Mouse (Mus musculus) mature B cell (primary cell): ENCODE measurements around the gene Phlpp1.
"Not testable (repeated sequence)": the region's sequence is repeated elsewhere in the genome, so short reads cannot be mapped to it uniquely, and the experiment has no call there.

Source experiments
- in situ Hi-C: fragments of 300-500 bp; cut with MboI; formaldehyde crosslinking; loops from 2 replicates; pipeline ENCODE4 v1.14.3; 2019

The Phlpp1 gene

DNA sequence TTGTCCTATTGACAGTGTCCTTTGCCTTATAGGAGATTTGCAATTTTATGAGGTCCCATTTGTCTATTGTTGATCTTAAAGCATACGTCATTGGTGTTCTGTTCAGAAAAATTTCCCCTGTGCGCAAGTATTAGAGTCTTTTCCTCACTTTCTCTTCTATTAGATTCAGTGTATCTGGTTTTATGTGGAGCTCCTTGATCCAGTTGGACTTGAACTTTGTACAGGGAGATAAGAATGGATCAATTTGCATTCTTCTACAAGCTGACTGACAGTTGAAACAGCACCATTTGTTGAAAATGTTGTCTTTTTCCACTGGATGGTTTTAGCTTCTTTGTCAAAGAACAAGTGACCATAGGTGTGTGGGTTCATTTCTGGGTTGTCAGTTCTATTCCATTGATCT is 140.3 kb downstream of the Phlpp1 start:
- in situ Hi-C loops = not testable (repeated sequence)

DNA sequence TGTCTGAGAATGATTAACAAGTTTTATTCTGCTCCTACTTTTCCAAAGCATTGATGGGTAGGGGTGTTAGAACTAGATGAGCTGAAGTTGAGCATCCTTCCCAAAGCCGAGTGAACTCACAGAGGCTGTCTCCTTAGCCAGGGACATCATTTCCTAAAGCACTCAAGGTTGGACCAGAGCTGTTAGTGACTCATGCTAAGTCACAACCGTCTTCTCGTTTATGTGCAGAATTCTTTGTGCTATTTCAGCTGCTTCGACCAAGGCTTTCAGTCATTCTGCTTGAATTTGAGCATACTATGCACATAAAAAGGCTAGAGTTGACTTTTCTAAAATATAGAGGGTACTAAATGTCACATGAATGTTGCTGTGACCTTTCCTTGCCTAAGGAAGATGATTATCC is 142.9 kb downstream of the Phlpp1 start:
- in situ Hi-C loops = no loop called here

DNA sequence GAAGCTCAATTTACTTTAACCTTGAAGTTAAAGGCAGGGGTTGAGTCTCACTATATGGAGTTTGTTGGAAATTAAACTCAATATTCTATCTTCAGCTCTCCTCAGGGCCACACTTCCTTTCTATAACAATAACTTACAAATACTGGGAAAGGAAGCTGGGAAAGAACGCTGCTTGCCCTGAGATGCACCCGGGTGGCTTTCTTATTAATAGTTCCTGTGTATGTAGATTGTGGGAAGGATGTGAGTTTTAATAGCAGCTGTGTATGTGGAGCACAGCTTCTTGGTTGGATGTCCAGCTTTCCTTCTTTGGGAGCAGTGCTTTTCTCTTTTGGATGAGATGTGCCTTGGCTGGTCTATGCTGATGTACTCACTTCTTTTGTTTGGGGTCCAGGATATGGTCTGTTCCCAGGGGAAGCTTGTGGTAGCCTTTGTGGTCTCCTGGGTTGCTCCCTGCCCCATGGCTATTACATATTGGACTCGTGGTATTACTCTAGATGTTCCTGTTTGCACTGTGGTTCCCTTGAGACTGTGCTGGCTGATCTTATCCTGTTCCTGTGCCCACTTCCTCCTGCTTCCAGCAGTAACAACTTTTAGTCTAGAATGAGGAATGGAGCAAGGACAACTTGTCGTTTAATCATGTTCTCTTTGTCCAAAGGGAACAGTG is 145.2 kb downstream of the Phlpp1 start:
- in situ Hi-C loops = no loop called here

DNA sequence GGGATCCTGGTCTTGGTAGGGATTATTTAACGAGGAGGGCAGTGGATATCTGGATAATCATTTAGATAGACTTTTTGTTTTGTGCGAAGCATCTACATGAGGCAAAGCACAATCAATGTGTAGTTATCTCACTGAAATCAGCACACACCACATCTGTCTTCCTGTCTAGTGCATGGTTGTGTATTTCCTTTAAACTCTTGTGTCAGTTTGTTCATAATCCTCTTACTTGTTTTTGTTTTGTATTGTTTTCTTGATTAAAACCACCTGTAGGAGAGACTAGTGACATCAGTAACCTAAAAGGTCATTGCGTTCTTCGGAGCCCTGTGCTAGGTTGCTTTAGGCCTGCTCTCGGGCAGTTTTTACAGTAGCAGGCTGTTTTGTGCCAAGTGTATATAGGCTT is 146.8 kb downstream of the Phlpp1 start:
- in situ Hi-C loops = no loop called here

DNA sequence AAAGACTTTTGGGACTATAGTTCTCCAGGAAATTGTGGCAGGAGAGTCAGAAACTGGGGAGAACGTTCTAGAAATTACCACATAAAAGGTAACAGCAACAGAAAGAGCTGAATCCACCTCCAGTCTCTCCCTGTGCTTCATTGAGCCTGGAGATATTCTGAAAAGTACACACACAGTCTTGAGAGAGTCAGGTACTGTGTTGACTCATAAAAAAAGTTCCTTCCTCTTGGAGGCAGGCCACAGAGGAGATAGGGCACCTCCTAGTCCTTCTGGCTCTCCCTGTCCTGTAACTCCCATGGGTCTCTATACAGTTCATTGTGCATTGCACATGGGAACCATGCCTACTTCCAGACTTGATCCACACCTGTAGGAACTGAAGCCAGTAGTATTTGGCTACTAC is 149.0 kb downstream of the Phlpp1 start:
- in situ Hi-C loops = no loop called here

DNA sequence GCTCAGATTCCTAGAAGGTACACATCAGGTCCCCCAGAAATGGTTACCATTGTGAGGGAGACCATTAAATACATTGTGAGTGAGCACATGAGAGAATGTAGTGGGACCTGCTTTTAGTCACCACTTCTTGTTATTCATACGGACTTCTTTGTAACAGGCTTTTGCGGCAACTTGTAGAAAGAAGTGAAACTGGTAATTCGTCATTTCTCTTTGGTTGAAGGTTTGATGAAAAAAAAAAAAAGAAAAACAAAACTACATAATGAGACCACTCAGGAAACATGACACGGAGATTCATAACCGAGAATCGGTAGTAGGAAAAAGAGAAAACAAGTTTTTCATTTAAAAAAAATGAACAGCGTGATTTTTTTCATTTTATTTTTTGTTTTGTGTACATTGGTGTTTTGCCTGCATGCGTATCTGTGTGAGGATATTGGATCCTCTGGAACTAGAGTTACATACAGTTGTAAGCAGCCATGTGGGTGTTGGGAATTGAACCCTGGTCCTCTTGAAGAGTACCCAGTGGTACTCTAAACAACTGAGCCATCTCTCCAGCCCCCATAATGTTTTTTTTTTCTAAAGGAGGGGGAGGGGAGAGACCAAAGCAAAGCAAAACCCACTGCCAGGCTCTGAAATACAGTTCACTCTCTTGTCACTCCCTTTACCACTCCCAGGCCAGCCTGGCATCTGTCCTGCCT is 150.0 kb downstream of the Phlpp1 start:
- in situ Hi-C loops = no loop called here

DNA sequence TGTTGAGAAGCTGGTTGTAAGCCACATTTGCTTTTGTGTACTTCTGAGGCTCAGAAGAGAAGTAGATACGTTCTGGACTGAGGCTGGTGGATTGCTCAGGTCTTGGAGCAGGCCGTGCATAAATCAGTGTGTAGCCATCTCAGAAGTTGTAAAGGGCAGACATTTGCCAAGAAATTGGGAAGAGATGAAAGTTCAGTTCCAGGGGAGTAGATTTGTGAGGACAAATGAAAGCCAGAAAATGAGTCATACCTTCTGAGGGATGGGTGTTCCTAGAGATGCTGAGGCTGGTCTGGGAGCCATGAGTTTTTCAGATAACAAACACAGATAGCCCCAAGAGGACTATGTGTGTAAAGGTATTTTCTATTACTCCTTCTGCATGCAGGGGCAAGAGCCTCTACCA is 155.1 kb downstream of the Phlpp1 start:
- in situ Hi-C loops = no loop called here

DNA sequence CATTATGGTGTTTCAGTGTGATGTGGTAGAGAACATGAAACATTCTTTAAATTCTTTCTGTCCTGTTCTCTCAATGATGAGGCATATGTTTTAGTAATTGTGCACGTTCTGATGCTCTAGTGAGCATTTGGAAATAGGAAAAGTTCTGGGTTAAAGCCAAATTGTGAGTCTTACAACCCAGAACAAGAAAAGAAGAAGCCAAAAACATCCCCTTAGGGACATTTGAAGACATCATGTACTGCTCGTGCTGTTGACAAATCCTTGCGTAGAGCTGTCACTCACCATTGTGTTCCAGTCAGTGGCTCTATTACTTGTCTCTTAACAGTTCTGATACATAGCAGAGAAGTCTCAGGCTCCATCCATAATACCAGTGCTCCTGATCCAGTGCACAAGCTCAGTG is 170.5 kb downstream of the Phlpp1 start:
- in situ Hi-C loops = no loop called here

DNA sequence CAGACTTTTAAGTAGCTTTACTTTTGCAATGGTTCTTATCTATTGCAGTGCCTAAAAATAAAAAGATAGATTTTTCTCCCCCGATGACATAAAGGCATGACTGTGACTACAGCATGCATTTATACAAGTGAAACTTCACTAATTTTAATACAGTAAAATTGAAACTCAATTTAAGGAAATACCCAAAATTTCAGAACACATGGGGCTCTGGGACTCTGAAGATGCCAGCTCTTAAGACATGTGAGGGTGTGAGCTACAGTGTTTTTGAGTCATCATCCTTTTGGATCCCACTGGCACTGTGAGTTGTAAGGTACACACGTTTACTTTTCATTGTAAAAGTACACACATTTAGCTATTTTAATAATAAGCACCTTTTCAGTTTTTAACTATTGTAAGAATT is 173.7 kb downstream of the Phlpp1 start:
- in situ Hi-C loops = no loop called here

DNA sequence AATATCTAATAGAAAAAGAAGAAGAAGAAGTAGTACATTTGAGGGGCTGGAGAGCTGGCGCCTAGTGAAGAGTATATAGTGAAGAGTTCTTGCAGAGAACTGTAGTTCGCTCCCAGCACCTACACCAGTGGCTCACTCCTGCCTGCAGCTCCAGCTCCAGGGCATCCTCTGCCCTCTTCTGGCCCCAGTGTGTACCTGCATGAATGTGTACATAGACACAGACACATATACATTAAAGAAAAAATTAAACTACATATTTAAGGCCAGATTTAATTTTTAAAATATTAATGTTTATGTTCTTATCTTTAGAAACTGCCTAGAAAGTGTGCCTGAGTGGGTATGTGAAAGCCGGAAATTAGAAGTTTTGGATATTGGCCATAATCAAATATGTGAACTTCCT is 175.2 kb downstream of the Phlpp1 start:
- in situ Hi-C loops = no loop called here

DNA sequence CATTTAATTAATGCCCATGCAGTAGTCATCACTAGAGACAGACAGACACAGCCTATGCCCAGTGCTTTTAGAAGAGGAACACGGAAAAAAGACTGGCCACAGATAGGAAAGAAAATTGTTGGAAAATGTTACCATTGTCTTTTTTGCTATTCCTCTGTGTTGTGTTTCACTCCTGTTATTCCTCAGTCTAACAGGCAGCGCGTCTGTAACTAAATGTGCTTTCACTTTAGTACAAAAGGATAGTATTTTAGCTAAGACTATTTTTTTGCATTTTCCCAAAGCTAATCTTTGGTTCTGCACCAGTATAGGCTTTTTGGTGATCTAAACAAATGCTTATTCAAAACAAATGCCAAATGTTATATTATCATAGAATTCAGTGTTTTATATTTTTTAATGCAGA is 177.6 kb downstream of the Phlpp1 start:
- in situ Hi-C loops = no loop called here

DNA sequence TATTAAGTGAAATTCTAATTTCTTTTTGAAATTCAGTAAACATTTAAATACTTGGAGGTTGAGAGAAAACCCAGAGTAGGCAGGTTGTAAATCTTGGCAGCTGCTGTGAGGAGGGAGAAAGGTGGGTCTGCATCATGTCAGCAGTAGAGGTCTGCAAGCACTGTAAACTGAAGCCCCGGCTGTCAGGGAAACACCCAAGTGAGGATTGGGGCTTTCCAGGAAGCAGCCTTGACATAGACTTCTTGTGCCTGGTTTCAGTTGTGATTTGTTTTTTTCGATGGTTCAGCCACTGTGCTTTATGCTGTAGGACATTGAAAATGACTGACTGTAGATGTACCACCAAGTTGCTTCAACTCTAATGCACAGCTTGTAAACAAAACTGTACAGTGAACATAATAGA is 180.0 kb downstream of the Phlpp1 start:
- in situ Hi-C loops = no loop called here

DNA sequence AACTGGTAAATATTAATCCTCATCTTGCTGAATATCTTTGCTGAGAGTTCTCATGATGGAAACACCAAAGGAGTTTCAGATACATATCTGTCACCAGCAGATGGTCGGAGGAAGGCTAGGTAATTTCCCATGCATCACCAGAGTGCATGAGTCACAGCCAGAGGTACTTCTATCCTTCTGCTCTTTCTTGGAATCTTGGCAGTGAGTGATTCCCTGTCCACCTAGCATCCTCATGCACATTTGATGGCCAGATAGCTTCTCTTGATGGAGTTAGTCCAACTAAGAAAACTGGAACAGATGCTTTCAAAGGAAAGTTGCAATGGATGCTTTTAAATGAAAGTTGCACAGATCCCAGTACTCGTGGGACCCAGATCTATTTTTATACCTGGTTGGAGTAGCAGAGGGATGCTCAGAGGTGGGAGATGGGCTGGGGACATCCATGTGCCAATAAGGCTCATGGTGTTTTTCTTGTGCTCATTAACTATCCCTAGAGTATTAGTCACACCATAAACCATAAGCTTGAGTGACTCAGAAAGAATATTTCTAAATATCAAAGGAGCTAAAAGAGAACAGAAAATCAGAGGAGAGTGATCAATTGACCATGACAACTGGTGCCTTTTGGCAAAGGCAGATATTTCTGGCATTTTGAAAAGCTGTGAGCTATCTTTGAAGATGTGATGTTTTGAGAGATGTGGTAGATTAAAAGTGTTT is 181.4 kb downstream of the Phlpp1 start:
- in situ Hi-C loops = no loop called here

DNA sequence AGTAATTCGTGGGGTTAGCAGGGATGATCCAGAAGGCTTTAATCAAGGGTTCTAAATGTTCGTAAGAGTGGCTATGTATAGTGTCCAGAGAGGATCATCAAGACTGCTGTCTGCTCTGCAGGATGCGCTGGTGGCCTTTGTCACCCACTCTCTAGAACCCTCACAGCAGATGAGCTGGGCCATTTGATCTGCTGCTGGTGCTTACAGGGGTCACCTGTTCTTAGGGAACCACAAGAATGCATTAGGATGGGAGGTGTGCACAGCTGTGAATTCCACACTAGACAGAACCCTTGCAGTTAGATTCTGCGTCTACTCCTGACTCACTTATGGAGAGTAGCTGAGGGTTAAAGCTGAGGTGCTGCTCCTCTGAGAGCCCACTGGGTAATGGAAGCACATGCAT is 182.4 kb downstream of the Phlpp1 start:
- in situ Hi-C loops = no loop called here

DNA sequence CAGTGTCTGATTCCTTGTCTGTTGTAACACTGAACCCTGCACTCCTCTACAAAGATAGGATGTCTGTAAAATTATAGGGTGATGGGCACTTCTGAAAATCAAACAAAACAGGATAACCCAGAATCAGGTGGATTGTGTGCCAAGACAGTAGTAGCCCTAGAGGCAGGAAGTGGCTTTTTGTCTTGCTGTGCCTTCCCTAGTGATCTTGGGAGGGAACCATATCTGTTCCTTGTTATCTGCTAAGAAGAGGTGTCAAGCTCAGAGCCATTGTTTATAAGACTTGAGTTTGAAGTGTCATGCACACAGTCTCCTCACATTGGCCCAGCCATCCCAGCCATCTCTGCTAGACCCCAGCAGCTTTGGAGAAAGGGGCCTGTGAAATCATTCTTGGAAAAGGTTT is 187.9 kb downstream of the Phlpp1 start:
- in situ Hi-C loops = no loop called here

DNA sequence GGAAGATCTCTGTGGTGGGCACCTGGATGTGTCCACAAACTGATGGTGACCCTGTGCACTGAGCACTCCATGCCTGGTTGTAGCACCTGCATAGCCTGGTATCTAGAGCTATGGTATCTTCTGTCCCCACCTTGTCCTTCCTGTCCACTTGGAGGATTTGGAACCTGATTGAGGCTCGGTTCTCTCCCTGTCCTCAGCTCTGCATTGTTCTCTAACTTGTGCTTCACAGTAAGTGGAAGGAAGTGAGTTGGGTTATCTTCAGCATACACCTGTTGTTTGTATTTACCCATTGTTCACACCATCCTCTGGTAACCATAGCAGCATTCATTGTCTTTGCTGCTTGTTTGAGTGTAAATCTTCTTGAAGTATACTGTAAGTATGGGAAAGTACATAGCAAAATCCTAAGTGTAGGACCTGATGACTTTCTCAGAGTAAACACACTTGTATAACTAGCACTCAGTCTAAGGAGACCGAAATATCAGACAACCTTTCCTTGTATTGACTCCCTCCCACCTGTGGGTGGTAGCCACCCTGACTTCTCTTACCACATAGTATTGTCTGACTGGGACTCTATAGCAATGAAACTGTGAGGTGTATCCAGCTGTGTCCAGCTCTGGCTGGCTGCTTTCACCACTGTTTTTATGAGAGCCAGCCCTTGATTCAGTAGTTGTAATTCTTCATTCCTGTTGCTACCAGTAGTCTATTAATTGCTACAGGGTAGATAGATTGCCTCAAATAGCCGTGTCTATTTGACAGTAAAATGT is 191.5 kb downstream of the Phlpp1 start:
- in situ Hi-C loops = no loop called here

DNA sequence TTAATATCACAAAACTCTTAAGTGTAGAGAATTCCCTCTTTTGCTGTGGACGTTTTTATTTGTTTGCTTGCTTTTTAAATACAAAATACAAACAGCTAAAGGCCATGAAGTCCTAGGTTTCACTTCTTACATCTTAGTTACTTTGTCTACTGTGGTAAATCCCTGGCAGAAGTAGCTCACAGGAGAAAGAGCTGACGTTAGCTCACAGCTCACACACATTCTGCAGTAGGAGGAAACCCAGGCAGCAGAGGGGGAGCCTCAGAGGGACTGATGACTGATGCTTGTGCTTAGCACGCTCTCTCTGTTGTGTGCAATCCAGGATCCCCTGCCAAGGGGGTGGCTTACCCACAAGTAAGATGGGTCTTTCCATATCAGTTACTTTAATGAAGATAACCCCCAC is 197.8 kb downstream of the Phlpp1 start:
- in situ Hi-C loops = no loop called here

DNA sequence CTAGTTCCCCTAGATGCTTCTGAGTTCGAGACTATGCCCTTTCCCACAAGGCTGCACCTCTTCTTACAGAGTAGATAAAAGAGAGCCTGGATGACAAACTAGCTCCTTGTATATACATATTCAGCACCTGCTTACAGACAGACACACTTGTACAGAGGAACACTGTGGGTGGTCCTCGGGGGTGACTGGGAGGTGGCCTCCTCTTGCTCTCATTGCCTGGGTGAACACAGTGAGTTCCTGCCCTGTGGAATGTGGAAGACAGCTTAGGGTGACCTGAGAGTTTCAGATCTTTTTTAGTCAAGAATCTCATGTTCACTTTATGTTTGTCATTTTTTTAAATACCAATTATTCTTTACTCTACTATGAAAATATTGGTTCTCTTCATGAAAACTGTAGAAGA is 200.9 kb downstream of the Phlpp1 start:
- in situ Hi-C loops = no loop called here

DNA sequence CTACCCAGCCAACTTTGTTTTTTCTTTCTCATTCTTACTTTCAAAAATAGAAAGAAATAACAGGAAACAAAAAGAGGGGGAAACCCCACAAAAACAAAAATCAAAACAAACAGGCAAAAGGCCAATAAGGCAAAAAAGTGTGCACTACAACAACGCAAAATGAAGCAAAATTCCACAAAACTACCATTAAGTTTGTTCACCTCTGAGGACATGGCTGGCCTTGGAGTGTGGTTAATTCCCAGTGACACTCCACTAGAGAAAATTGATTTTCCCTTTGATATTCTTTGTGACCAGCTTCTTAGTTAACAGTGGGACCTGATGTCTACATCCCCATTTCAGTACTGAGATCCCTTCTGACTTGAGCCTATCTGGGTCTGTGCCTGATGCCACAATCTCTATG is 202.1 kb downstream of the Phlpp1 start:
- in situ Hi-C loops = no loop called here

DNA sequence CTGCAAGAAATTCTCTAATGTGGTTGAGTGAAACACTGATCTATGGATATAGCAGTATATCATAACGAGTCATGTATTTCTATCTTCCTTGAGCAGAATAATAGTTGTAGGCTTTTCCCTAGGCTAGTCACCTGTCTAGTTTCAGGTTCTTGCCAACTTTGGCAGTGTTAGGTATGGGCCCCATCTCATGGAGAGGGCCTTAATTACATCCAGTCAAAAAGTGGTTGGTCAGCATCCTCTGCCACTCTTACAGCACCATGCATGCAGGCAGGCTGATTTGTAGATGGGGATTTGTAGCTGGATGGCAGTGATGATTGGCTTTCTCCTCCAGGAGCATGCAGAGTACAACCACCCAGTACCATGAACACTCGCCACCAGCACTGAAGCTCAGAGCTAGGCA is 202.7 kb downstream of the Phlpp1 start:
- in situ Hi-C loops = no loop called here

DNA sequence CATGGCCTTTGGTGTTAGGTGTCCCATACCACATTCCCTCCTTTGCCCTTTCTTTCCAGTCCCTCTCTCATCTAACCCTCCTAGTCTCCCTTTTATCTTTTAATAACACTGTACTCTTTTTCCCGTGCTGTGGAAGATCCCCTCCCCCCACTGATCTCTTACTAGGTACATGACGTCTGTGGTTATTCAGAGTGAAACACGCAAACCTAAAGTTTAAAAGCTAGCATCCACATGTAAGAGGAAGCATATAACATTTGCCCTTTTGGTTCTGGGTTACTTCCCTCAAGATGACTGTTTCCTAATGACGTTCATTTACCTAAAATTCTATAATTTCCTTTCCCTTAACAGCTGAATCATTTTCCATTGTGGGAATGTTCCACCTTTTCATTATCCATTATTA is 203.4 kb downstream of the Phlpp1 start:
- in situ Hi-C loops = loop anchor here (25.0 kb wide), 1 partner anchor 213 kb away; the partner anchor contains the start of gene Phlpp1

DNA sequence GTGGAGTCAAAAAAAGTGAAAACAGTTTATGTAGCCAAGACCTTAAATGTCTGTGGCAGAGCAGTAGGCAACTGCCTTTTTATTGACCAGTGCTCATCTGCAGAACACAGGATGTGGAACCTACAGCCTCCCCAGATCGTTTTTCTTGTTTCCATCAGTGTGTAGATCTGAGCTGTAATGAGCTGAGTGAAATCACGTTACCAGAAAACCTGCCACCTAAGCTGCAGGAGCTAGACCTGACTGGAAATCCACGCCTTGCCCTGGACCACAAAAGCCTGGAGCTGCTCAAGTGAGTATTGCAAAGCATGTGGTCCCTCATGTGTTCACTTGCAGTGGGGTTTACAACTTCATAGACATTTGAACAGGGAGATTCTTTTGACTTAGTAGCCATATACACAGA is 204.5 kb downstream of the Phlpp1 start:
- in situ Hi-C loops = loop anchor here (25.0 kb wide), 1 partner anchor 214 kb away; the partner anchor contains the start of gene Phlpp1
